Mouse (Mus musculus): ENCODE results near the gene Samd5.

GRCm38 (mm10) chr10:9672751-9673150 lies 2.3 kb downstream of the Samd5 start:
- TF ChIP-seq EP300 (IDR thresholded peaks at IDR 0.05; ENCODE audit: low read depth) (no peak), CTCF (IDR thresholded peaks at IDR 0.05; ENCODE audit: low read depth) (no peak)
